Mouse (Mus musculus) granulocyte monocyte progenitor cell, adult 5-6 weeks (primary cell): ENCODE results near the gene Tmem236. TPM values are rescaled to one million over a fixed set of nuclear protein-coding genes. Genes with fewer than 3 reads are reported as not detected.

ENCODE experiments used
- ATAC-seq: replicated peaks from 2 replicates; pipeline ENCODE4 v1.8.0; 2016; ENCODE audit warnings: mild to moderate bottlenecking, moderate TSS enrichment, inconsistent platforms; ENCODE audit not compliant: poor library complexity, severe bottlenecking
- total RNA-seq, 2 experiments: library from RNA; stranded (forward) in 1 of 2; stranded (reverse) in 1 of 2; fragments of 200-712, 200-1000 nt in 1 of 2; fragments of >200 nt in 1 of 2; fragmentation: Nextera tagmentation in 1 of 2; gene quantifications; 2 replicates each; pipeline ENCODE4 v1.2.3; 2014 to 2017

Gene Tmem236
- total RNA-seq (2014; fragmentation: Nextera tagmentation) (not detected in 2 replicates), total RNA-seq (2017) (not detected in 2 replicates)

DNA sequence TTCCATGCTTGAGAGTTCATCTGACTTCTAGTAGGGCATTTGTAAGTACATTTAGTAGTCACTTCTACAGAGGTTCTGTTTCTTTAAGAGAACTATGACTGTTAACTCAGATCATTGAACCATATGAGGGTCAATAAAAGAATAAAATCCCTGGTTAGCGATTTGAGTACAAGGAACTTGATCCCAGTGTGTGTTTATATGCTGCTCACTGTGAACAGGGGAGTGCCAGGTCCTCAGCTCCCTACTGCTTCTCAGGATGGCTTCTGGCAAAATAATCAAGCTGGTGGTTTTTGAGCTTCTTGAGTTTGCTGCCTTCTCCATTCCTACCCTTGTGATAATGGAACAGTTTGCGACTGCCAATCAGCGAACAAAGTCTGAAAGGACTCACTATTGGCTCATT, at the start of gene Tmem236:
Tmem236 (plus strand) TSS at position 190 of the 400 bp plus-strand sequence.
- no peak for ATAC-seq

- no peak for ATAC-seq
Observed at GRCm38 (mm10) chr2:14126387-14126786, 47.9 kb upstream of the Tmem236 start.

DNA sequence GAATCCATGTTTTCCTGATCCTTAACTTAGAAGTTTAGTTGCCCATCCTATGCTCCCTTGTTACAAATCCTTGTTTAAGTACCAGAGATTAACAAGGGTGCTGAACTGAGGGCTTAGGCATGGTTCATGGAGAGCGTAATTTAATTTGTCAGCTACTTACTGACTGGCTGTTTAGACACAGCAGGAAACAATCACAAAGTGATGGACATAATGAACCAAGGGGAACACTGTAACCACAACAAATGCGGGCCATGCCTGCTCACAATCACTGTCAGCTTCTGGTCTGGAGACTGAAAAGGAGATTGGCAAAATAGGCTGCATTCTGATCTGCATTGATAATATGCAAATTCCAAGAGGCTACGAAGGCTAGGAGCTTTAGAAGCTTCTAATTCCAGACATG, 46.7 kb upstream of the Tmem236 start:
- ATAC-seq = no peak

DNA sequence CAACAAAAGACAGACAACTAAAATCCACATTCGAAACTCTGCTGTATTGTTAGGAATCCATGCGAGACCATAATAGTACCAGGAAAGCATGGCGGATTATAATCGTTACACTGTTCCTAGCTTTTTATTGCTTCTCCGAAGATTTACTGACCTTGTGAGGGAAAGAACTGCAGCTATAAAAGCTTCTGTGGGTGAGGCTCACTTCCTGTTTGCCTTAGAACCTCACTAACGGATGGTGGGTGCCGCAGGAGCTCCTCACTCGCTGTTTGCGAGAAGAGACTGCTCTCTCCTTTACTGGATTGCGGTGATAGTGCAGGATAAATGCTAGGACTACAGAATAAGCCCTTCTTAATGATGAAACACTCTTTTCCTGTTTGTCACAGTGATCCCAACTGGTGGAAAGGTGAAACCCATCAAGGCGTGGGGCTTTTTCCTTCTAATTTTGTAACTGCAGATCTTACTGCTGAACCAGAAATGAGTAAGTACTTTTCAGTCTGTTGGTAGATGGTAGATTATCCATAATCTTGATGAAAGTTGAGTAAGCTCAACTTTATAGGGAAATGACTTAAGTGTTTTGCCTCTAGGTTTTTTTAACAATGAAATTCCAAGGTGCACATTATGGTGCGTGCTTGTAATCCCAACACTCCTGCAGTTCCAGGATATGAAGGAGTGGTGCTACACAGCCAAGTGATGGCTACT, 43.5 kb upstream of the Tmem236 start:
- ATAC-seq = peak; percentile 87

- ATAC-seq = no peak
Observed at GRCm38 (mm10) chr2:14132468-14133326, 41.6 kb upstream of the Tmem236 start.

DNA sequence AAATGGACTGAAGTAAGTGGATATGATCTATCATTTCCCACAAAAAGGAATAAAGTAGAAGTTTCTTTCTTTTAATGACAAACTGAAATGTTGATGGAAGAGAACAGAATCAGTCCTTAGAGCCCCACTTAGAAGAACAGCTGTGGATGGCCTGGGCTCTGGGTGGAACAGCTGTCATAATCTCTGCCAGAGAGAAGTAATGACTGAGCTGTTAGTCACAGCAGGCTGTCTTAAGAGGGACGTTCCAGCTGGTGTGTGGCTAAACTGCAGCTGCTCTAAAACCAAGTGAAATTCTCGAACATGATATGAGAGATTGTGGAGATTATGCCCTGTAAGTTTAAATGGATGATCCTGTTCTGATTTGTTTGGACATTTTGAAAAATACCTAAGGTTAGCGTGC, 37.4 kb upstream of the Tmem236 start:
- ATAC-seq = no peak

DNA sequence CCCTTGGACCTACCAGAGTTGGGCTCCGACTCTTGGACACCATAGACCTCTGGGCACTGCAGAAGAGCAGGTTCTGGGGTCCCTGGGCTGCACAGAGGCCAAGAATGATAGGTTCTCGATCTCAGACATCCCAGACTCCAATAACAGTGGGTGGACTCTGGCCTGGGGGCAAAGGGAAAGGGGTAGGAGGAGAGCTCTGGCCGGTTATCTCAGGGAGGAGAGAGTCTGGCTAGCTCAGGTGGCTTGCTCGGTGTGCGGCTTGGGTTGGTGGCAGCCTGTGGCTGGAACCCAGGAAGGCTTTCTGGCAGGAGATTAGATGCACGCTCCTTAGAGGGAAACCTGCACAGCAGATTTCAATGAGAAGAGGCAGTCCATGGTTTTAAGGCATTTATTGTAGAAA, 34.7 kb upstream of the Tmem236 start:
- ATAC-seq = no peak

DNA sequence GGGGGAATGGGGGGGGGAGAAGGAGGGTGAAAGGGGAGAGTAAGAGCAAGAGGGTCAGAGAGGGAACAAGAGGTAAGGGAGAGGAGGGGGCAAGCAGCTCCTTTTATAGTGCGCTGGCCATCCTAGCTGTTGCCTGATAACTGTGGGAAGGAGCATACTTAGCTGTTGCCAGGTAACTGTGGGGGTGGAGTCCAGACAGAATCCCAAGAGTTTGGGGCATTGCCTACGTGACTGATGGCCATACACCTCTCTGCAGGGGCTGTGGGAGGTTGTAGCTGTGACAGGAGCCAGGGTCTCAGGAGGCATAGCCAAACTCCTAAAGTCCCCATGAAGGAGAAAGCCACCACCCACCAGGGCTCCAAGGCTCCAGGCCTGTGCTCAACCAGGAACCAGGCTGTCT, 34.3 kb upstream of the Tmem236 start:
- no peak for ATAC-seq

- no peak for ATAC-seq
Observed at GRCm38 (mm10) chr2:14145311-14145710, 29.0 kb upstream of the Tmem236 start.

DNA sequence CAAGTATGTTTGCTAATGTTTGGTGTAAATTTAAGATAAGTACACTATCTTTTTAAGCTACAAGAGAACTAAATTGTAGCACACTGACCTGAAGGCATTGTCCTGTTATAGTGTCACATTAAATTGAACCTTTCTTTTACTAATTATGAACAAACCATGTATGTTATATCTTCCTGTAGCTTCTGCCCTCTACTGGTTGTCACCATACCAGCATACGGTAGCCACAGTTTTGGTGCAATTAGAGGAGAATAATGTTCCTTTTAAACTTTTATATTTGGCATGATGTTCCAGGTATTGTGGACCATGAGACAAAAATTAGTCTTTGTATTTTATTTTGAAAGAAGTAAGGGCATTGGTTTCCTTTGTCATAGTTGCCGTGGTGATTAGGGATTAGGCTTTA, 27.4 kb upstream of the Tmem236 start:
- peak; percentile 52; the same call in 1 of the 2 replicates for ATAC-seq

DNA sequence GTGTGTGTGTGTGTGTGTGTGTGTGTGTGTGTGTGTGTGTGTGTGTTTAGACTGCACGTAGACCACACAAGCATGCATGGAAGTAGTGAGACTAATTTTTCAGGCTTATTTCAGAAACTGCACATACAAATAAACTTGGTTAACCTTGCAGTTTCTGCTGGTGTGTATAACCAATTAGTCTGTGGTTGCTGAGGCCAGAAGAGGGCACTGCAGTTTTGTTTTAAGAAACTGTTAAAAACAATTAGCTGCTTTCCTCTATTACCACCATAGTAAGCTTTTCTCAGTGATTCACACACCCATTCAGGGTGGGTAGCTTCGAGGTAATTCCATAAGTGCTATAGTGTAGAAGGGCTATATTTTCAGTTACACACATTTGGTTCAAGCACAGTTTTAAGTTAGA, 23.5 kb upstream of the Tmem236 start:
- ATAC-seq = peak; percentile 44

DNA sequence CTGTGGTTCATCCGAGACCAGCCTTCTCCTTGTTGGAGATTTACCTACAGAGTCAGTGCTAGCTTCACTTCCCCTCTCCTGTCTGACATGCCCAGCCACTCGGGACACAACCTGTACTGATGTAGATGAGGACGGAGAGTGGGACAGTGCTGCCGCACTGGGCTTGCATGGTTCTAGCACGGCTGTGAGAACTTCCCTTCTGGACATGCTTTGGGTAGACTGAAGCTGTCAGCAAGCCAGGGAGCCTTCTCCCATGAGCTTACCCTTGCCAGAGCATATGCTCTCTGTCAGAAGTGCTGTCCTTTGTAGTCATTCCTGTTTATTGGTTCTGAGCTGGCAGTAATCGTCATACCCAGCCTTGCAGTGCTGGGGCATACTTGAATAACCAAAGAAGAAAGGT, 22.5 kb upstream of the Tmem236 start:
- ATAC-seq = no peak

- ATAC-seq = no peak
Observed at GRCm38 (mm10) chr2:14159047-14159446, 15.3 kb upstream of the Tmem236 start.

- ATAC-seq = no peak
Observed at GRCm38 (mm10) chr2:14159756-14160155, 14.6 kb upstream of the Tmem236 start.

DNA sequence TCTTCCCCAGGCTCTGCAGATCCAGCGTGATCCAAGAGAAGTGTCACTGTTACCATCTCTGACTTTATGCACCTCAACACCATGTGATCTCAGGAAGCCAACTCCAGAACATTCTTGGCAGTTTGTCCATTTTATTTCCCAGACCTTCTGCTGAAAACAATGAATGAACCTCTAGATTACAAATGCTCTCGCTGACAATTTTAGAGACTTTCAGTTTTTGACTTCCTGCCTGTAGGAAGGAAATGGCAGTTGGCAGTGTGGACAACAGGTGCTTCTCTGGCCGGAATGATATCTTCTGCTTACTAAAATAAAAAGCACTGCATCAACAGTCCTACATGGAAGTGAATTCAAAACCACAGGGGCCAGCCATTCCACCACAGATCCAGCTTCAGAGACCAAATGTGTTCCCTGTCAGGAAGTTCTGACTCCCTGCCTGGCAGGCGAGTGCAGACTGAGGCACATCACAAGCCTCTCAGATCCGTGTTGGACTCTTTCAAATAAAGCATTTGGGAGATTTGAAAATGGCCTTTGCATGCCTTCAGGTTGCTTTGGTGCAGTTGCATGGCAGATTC, 9.8 kb upstream of the Tmem236 start:
- peak; percentile 41 for ATAC-seq

DNA sequence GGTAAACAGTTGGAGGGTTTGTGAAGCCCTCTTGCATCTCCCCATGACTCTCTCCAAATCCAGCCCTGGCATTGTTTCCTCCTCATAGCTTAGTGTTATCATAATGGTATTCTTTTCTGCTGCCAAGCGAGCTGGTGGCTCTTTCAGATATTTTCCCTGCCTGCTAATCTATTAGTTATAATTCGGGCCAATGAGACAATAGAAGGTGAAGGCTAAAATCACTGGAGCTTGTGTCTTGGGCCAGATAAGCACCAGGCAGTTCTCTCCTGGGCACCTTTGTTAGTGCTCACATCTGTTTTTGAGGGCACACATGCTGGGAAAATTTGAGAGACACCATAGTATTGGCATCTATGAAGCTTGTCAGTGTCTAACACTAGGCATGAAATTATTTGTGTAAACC, 9.3 kb upstream of the Tmem236 start:
- ATAC-seq = no peak

- ATAC-seq = peak; percentile 85
Observed at GRCm38 (mm10) chr2:14165618-14166344, 8.5 kb upstream of the Tmem236 start.

- ATAC-seq = no peak
Observed at GRCm38 (mm10) chr2:14167721-14168120, 6.6 kb upstream of the Tmem236 start.

DNA sequence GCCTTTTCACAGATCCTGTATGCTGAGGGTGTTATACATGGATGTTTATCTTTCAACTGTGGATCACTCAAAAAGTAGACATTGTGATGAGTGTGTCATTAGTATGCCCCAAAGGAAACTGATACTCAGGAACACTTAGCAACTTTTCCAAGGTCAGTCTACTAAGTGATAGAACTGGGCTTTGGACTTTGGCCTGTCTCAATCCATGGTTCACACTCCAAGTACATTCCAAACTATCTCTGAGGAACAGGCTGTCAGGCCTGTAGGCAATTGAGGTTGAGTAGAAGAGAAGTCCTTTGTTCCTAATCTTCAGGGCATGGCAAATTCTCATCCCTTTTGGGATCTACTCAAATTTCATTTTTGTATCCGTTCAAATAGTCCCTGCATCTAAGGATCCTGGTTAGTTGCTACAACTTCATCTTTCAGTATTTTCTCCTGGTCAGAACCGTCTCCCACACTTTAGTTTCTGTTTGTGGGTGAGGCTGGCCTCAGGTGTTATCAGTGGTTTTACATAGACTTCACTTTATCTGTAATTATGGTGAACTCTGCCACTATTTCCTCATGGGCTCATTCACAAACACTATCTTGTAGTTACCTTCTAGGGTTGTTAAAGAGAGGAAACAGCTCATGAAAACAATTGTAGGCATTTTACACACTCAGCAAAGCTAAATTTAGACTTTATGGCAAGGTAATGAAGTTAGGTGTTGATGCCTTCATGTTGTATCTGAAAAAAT, 2.3 kb downstream of the Tmem236 start:
- ATAC-seq = no peak

DNA sequence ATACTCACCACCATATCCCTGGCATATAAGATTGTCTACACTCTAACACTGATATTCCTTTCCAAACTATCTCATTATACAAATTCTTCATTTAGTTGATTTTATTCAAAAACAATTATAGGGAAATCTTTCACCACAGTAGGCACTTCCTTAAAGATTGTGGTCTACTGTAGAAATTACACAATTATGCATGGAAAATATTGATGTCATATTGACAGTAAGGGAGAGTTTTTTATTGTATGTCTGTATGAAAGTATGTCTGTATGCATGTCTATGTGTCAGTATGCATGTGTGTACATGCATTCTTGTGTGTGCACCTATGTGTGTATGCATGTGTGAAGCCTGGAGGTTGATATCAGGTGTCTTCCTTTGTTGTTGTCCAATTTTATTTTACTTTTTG, 10.1 kb downstream of the Tmem236 start:
- ATAC-seq = peak; percentile 85
